Mouse (Mus musculus): ENCODE results near the gene Dhcr7.
A peak's percentile ranks its signal among the peaks of the same experiment; 100 is the strongest.

Dhcr7 gene

GRCm38 (mm10) chr7:143822375-143823265 lies at the start of gene Dhcr7, which contains the start of gene Nadsyn1:
Gene Dhcr7 (plus strand): TSS chr7:143823145.
Gene Nadsyn1 (minus strand): TSS chr7:143822849.
- peak; percentile 100 for DNase-seq

- DNase-seq: no peak
Measured at GRCm38 (mm10) chr7:143776137-143776536, 46.8 kb upstream of the Dhcr7 start.

- peak; percentile 26 for DNase-seq
Measured at GRCm38 (mm10) chr7:143777375-143777774, 45.6 kb upstream of the Dhcr7 start.

- peak; percentile 23 for DNase-seq
Measured at GRCm38 (mm10) chr7:143783378-143783995, 39.5 kb upstream of the Dhcr7 start.

GRCm38 (mm10) chr7:143783996-143784829 lies 38.7 kb upstream of the Dhcr7 start, which contains the start of gene Mrgpre:
Gene Mrgpre (minus strand): TSS chr7:143784500.
- DNase-seq: peak; percentile 91

- no peak for DNase-seq
Measured at GRCm38 (mm10) chr7:143792336-143792985, 30.5 kb upstream of the Dhcr7 start.

- DNase-seq: peak; percentile 64
Measured at GRCm38 (mm10) chr7:143793121-143793520, 29.8 kb upstream of the Dhcr7 start.

- DNase-seq: no peak
Measured at GRCm38 (mm10) chr7:143798783-143799182, 24.2 kb upstream of the Dhcr7 start.

- DNase-seq: no peak
Measured at GRCm38 (mm10) chr7:143800770-143801169, 22.2 kb upstream of the Dhcr7 start.

- DNase-seq: no peak
Measured at GRCm38 (mm10) chr7:143801195-143802065, 21.5 kb upstream of the Dhcr7 start.

- DNase-seq: peak; percentile 72
Measured at GRCm38 (mm10) chr7:143805199-143805624, 17.7 kb upstream of the Dhcr7 start.

GRCm38 (mm10) chr7:143808909-143809308 lies 14.0 kb upstream of the Dhcr7 start:
- DNase-seq: peak; percentile 25

GRCm38 (mm10) chr7:143819201-143819600 lies 3.7 kb upstream of the Dhcr7 start:
- no peak for DNase-seq

GRCm38 (mm10) chr7:143821241-143821640 lies 1.7 kb upstream of the Dhcr7 start:
- no peak for DNase-seq

- no peak for DNase-seq
Measured at GRCm38 (mm10) chr7:143823266-143823605, 291 bp downstream of the Dhcr7 start.

- no peak for DNase-seq
Measured at GRCm38 (mm10) chr7:143826985-143827384, 4.0 kb downstream of the Dhcr7 start.

- DNase-seq: peak; percentile 98
Measured at GRCm38 (mm10) chr7:143829504-143830331, 6.8 kb downstream of the Dhcr7 start.

- DNase-seq: no peak
Measured at GRCm38 (mm10) chr7:143830399-143830798, 7.5 kb downstream of the Dhcr7 start.

GRCm38 (mm10) chr7:143832196-143832595 lies 9.3 kb downstream of the Dhcr7 start:
- peak; percentile 18 for DNase-seq

- DNase-seq: no peak
Measured at GRCm38 (mm10) chr7:143832611-143833010, 9.7 kb downstream of the Dhcr7 start.
